Mouse (Mus musculus) forebrain, embryonic 13.5 days (tissue): Measurements from ENCODE around the gene Tlx1. TPM values are rescaled to one million over a fixed set of nuclear protein-coding genes. Genes with fewer than 3 reads are reported as not detected.

ENCODE experiments used
- ATAC-seq: fragments of 200-750 bp; cut with Nextera tagmentation; 2 replicates; pipeline ENCODE4 v1.8.0; 2017
- H3K27ac ChIP-seq: fragments of 300-500 bp; sonication (generic); 2 replicates; pipeline ENCODE4 v1.5.1; 2015; ENCODE audit warnings: inconsistent platforms, mild to moderate bottlenecking, moderate library complexity
- H3K27me3 ChIP-seq: fragments of 300-500 bp; sonication (generic); 2 replicates; pipeline ENCODE4 v1.6.1; 2015; ENCODE audit warnings: mild to moderate bottlenecking, inconsistent platforms
- H3K36me3 ChIP-seq: fragments of 300-500 bp; sonication (generic); 2 replicates; pipeline ENCODE4 v1.6.1; 2015; ENCODE audit warnings: mild to moderate bottlenecking, inconsistent platforms; ENCODE audit not compliant: poor library complexity, severe bottlenecking
- H3K4me1 ChIP-seq: fragments of 300-500 bp; sonication (generic); 2 replicates; pipeline ENCODE4 v1.6.1; 2015; ENCODE audit warnings: inconsistent platforms
- H3K4me2 ChIP-seq: fragments of 300-500 bp; sonication (generic); 2 replicates; pipeline ENCODE4 v1.6.1; 2015; ENCODE audit warnings: inconsistent platforms, mild to moderate bottlenecking, moderate library complexity
- H3K4me3 ChIP-seq: fragments of 300-500 bp; sonication (generic); 2 replicates; pipeline ENCODE4 v1.5.1; 2015; ENCODE audit warnings: mild to moderate bottlenecking, inconsistent platforms
- H3K9ac ChIP-seq: fragments of 300-500 bp; sonication (generic); 2 replicates; pipeline ENCODE4 v1.6.1; 2015; ENCODE audit warnings: mild to moderate bottlenecking, inconsistent platforms
- H3K9me3 ChIP-seq: fragments of 300-500 bp; sonication (generic); replicated peaks from 2 replicates; pipeline ENCODE4 v1.6.1; 2016; ENCODE audit warnings: inconsistent platforms
- WGBS: fragments of 180-500 bp; shearing (Covaris S2); methylation state at CpG from one replicate; pipeline ENCODE4 v1.1.7; 2015; 5-methylcytosine and 5-hydroxymethylcytosine counted together
- polyA plus RNA-seq: library from polyadenylated mRNA; unstranded; fragments of >200 nt; fragmentation: Nextera tagmentation; extraction: Ambion mirVana; gene quantifications from 2 replicates; pipeline ENCODE4 v1.2.1, GENCODE M21; 2015

Tlx1 gene
- polyA plus RNA-seq, 1 experiment from 2014 or later, result 0.14 TPM

DNA sequence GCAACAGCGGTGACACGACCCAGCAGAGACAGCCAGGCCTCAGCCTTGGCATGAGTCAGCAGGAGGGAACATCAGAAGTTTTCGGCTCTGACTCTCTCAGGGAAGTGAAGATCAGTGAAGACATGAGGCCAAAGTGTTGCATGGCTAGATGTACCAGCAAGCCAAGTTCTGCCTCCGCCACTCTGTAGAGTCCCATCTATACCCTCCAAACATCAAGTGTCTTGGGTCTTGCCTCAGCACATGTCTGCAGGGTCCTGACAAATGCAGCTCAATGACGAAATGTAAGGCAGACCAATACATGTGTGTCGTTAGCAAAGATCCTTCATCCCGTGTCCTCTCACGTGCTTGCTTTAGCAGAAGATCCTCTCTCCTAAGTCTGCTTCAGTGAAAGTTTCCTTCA is 46.5 kb downstream of the Tlx1 start:
- no peak for ATAC-seq
- no peaks in the 10 kb centered on the region for H3K4me1 ChIP-seq
- no peak overlapping the region for H3K4me3 ChIP-seq
- no peaks in the 10 kb centered on the region for H3K36me3 ChIP-seq
- no peak overlapping the region for H3K27ac ChIP-seq
- peaks cover 7% of the 10 kb centered on the region; the same call in 1 of the 2 replicates for H3K9me3 ChIP-seq
- WGBS, result 92% methylated on average over 8 of the region's 8 CpGs
- H3K4me2 ChIP-seq, result no peak overlapping the region
- H3K9ac ChIP-seq, result no peak overlapping the region
- 0 out of 2 replicates have a peak, but pooled peaks cover 3% of the 10 kb centered on the region for H3K27me3 ChIP-seq

DNA sequence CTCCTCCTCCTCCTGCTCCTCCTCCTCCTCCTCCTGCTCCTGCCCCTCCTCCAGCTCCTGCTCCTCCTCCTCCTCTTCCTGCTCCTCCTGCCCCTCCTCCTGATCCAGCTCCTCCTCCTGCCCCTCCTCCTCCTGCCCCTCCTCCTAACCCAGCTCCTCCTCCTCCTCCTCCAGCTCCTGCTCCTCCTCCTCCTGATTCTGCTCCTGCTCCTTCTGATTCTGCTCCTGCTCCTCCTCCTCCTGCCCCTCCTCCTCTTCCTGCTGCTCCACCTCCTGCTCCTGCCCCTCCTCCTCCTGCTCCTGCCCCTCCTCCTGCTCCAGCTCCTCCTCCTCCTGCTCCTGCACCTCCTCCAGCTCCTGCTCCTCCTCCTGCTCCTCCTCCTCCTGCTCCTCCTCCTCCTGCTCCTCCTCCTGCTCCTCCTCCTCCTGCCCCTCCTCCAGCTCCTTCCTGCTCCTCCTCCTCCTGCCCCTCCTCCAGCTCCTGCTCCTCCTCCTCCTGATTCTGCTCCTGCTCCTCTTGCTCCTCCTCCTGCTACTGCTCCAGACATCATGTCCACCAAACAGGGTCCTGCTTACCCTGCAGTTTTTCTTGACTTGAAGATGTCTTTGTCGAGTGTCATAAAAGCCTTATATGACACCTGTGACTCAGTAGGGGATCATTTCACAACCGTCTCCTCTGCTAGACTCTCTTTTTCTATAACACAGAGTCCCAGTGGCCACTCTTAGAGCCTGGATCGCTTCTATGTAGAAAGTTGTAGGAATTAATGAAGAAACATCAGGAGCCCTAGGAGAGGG is 55.0 kb downstream of the Tlx1 start:
- Histone ChIP-seq H3K9me3 (no peaks in the 10 kb centered on the region; the same call in 1 of the 2 replicates), H3K4me3 (no peak overlapping the region), H3K4me2 (no peak overlapping the region), H3K27me3 (peaks cover 33% of the 10 kb centered on the region), H3K36me3 (no peaks in the 10 kb centered on the region), H3K4me1 (0 out of 2 replicates have a peak, but pooled peaks cover 5% of the 10 kb centered on the region), H3K27ac (no peak overlapping the region), H3K9ac (no peak overlapping the region)
- ATAC-seq, result no peak
- 81% methylated on average over 3 of the region's 3 CpGs for WGBS

Other genes starting within 250 kb of the Tlx1 start
- gene Slf2, start 219.5 kb upstream of the Tlx1 start, polyA plus RNA-seq, result 30.4 and 34.5 TPM in 2 replicates
- gene Sema4g, start 161.6 kb upstream of the Tlx1 start, polyA plus RNA-seq, result 9.7 and 11.7 TPM in 2 replicates
- gene Twnk, start 145.0 kb upstream of the Tlx1 start, polyA plus RNA-seq, result 21.1 and 22.2 TPM in 2 replicates
- 82.2 and 89.7 TPM in 2 replicates for gene Mrpl43, start 144.2 kb upstream of the Tlx1 start, polyA plus RNA-seq
- gene Lzts2, start 136.3 kb upstream of the Tlx1 start, polyA plus RNA-seq, result 24.5 and 24.7 TPM in 2 replicates
- gene Pdzd7, start 105.0 kb upstream of the Tlx1 start, polyA plus RNA-seq, result 0.92 and 1.5 TPM in 2 replicates
- 38.8 and 42.2 TPM in 2 replicates for gene Sfxn3, start 103.2 kb upstream of the Tlx1 start, polyA plus RNA-seq
- gene Kazald1, start 75.4 kb upstream of the Tlx1 start, polyA plus RNA-seq, result 0.46 and 0.76 TPM in 2 replicates
- gene Lbx1, start 85.1 kb downstream of the Tlx1 start, polyA plus RNA-seq, result not detected in 2 replicates
- 51.4 and 54.9 TPM in 2 replicates for gene Btrc, start 213.1 kb downstream of the Tlx1 start, polyA plus RNA-seq